Mouse (Mus musculus) cerebellum, postnatal 10 days (tissue): ENCODE results near the gene Cgnl1.

Experiments used
- DNase-seq, 2 experiments: peaks; one replicate each; pipeline ENCODE4 v3.0.0; 2021; ENCODE audit warnings: mixed read lengths in 2 of 2

The Cgnl1 gene

DNA sequence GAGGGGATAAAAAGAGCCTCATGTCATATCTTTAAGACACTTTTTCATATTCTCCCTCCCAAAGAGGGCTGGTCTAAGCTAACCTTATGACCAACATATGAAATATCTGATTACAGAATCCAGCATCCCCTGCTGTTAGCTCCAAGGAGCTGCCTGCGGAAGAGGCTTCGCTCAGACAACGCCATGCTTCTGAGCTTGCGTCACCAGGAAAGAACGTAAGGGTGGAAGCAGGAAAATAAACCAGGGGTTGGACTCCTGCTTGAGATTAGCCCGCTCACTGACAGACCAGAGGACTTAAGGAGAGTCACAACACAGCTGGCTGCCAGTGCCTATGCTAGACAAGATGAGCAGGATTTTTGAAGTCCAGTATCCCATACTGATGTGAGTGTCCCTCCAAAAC, 105.0 kb downstream of the Cgnl1 start:
- DNase-seq: no peak

DNA sequence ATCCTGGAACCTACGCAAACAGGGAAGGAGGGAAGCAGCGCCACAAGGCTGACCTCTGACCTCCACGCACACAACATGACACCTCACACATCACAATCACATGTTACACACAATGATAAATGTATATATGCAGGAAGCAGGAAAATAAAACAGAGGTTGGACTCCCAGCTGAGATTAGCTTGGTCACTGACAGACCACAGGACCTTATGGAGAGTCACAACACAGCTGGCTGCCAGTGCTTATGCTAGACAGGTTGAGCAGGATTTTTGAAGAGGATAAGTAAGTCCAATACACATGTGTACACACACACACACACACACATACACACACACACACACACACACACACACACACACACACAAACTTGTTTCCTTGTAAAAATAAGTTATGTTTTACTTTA, 105.9 kb downstream of the Cgnl1 start:
- DNase-seq: no peak

GRCm38 (mm10) chr9:71664855-71665254, 106.5 kb downstream of the Cgnl1 start:
- no peak for DNase-seq

GRCm38 (mm10) chr9:71663421-71664217, 107.8 kb downstream of the Cgnl1 start:
- peak in 1 of 2 experiments; percentile 15 for DNase-seq

- no peak for DNase-seq
Observed at GRCm38 (mm10) chr9:71660540-71660939, 110.9 kb downstream of the Cgnl1 start.

GRCm38 (mm10) chr9:71659681-71660080, 111.7 kb downstream of the Cgnl1 start:
- no peak for DNase-seq

DNA sequence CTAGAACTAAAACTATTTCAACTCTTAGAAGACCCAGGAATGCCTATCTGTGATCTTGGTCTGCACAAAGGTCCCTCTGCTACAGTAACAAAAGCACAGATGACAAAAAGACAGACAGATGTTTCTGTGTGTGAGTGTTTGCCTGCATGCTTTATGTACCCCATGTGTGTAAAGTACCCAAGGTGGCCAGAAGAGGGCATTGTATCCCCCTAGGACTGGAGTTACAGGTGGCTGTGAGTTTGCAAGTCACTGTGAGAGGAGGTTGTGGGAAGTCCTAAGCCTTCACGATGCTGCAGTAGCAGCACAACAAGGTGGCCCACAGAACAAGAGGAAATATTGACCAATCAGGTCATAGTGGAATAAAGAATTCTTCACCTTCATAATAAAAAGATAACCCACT, 114.2 kb downstream of the Cgnl1 start:
- no peak for DNase-seq

GRCm38 (mm10) chr9:71654861-71655260, 116.5 kb downstream of the Cgnl1 start:
- DNase-seq: no peak

- peak; percentile 88 to 93 for DNase-seq
Observed at GRCm38 (mm10) chr9:71646115-71646514, 125.3 kb downstream of the Cgnl1 start.

DNA sequence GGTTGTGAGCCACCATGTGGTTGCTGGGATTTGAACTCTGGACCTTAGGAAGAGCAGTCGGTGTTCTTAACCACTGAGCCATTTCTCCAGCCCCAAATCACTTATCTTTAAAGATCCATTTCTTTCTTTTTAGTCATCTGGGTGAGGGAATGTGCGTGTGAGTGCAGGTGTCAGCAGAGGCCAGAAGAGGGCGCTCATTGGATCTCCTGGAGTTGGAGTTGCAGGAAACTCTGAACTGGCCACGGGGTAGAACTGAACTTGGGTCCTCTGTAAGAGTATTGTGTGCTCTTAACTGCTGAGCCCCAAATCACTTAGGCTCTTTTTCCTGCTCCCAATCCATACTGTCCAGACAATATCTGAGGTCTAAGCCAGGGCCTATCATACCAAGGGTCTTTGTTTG, 127.8 kb downstream of the Cgnl1 start:
- DNase-seq: no peak

- DNase-seq: no peak
Observed at GRCm38 (mm10) chr9:71642270-71642669, 129.1 kb downstream of the Cgnl1 start.

GRCm38 (mm10) chr9:71640361-71640927, 131.0 kb downstream of the Cgnl1 start:
- DNase-seq: no peak

- no peak for DNase-seq
Observed at GRCm38 (mm10) chr9:71638198-71638597, 133.2 kb downstream of the Cgnl1 start.

GRCm38 (mm10) chr9:71636854-71637253, 134.5 kb downstream of the Cgnl1 start:
- DNase-seq: peak in 1 of 2 experiments; percentile 19

DNA sequence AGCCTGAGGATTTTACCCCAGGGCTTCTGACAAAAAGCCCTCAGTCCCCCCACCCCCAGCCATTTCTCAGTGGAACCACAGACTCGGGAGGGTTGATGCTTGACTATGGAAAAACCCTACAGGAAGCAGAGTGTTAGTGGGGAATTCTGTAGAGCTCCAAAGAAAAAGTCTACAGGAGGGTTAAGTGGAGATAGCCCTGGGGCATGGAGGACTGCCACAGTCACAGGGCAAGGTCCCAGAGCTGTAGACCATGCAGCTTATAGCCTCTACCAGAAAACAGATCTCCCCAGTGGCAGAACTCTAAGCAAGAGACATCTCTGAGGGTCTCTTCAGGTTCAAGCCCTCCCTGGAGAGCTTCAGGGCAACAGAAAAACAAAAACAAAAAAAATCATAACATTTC, 135.8 kb downstream of the Cgnl1 start:
- no peak for DNase-seq

DNA sequence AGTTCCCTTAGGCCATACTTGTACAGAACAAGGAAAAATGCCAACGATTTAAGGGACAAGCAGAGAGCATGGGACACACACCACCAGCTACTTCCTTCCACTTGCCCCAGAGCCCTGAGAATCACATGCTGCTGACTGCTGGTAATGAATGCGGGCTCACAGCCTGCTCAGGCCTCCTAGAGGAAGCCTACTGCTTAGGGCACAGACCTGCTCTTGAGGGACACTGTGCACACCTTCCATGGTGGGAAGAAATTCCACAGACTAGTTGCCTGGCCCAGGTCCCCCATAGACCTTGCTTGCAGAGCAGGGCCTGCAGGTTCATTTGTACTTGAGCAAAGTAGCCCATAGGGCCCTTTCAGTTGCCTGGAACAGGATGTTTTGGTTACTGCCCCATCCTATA, 136.5 kb downstream of the Cgnl1 start:
- no peak for DNase-seq

DNA sequence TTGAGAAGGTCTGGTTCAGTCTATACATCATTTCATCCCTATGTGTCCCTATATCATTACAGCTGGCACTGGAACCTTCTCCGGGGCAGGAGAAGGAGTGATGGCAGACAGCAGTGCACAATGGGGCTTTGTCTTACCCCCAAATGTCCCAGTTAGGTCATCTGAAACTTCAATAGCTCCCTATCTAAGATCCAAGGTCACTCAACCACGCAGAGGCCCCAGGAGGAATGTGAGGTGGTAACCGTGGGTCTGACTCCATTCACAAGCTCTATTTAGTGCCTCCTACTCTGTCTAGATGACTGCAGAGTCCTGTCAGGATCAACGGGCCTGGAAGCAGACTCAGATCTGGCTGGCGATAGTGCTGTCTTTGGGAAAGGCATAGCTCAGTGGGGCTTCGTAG, 142.5 kb downstream of the Cgnl1 start:
- DNase-seq: no peak

DNA sequence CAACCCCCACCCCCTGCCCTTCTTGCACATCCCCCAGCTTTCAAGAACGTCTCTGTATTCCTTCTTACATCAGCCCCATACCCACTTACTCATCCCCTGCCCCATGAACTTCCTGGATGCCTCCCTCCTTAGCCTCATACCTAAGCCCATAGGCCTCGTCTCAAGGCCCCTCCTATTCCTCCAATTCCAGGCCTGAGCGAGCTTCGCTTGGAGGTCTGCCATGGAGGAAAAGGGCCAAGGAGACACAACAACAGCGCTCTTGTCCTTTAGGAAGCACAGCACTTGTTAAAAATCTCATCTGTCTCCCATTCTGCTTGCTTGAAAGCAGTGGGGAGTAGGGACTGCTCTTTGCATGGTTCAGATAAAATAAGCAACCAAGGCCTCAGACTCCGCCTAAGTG, 143.1 kb downstream of the Cgnl1 start:
- peak; percentile 36 to 62 for DNase-seq

GRCm38 (mm10) chr9:71625961-71626360, 145.4 kb downstream of the Cgnl1 start:
- DNase-seq: no peak

DNA sequence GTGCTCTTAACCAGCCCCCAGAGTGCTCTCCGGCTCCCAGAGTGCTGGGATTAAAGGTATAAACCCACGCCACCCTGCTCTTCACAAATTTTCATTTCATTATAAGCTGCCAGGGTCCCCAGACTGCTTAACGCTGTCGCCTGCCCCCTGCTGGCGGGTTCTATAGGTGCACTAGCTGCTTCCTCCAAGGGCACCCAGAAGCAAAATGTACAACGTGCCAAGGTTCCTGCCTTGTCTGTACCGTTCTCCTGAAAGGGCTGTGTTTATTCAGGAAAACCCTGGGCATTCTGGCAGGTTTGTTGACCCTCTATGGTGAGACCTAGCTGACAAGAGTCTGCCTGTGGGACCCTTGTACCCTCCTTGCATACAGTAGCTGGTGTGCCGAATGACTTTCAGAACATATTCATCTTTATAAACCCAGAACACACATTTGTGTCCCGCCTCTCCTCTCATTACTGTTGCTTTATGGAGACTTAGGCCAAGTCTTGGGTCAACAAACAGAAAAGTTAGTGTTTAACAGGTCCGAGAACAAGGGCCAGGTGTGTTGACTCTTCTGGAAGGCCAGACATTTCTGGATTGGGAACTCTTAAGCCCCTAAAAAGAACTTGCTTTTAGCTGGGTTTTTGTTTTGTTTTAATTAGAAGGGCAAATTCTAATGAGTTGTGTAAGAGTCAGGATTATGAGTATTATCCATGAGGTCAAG, 146.5 kb downstream of the Cgnl1 start:
- peak; percentile 80 to 82 for DNase-seq

DNA sequence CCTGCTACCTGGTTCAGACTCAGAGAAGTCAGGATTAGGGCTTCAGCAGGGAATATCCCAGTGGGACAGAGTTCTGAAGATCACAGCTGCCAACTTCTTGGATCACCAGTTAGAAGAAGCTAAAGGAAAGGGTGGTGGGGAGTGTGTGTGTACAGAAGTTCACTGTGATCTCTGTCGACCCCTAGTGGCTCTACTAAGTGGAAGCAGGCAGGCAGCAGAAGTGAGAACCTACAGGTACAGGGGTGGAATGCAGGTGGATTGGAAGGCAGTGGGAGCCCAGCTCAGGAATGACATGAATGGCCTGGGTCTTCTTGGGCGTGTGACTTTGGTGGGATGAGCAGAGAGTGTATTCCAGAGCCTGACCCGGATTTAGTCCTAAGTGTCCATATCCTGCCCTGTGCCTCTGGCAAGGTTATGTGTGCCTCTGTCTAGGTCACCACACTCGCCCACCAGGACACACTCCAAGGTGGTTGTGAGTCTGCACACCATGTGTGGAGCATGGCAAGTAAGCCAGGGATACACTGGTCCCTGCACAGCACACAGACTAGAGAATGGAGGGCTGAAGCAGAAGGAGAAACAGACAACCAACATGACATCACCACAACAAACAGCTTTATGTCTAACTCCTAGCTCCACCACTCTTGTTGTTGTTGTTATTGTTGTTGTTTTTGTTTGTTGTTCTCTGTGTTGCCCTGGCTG, 147.4 kb downstream of the Cgnl1 start:
- peak; percentile 55 to 65 for DNase-seq

DNA sequence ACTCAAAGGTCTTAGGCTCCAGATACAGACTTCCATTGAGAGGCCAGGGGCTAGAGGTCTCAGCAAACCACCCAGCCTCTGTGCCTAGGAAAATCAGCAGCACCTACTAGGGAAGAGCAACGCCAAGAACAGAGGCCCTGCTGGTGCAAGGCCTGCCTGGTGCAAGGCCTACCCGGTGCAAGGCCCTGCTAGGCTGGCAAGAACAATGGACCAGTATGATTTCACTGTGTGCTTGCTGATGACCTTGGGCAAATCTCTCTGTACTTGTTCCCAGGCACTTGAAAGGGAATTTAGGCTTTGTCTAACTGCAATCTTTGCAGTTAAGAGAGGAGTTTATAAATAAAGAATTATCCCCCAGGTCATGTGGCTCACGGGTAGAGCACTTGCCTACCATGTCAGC, 148.8 kb downstream of the Cgnl1 start:
- DNase-seq: no peak

- no peak for DNase-seq
Observed at GRCm38 (mm10) chr9:71621968-71622367, 149.4 kb downstream of the Cgnl1 start.
